Mouse (Mus musculus) liver, embryonic 14.5 days (tissue): ENCODE data around the gene Elmsan1. TPM values are rescaled to one million over a fixed set of nuclear protein-coding genes. Genes with fewer than 3 reads are reported as not detected.
A peak's percentile ranks its signal among the peaks of the same experiment; 100 is the strongest.

Source experiments
- ATAC-seq: fragments of 200-750 bp; cut with Nextera tagmentation; 2 replicates; pipeline ENCODE4 v1.8.0; 2017; ENCODE audit warnings: moderate number of reproducible peaks, mild to moderate bottlenecking, moderate library complexity; ENCODE audit not compliant: insufficient read depth
- DNase-seq, 3 experiments: peaks; one replicate each; pipeline ENCODE4 v3.0.0-alpha.2; 2012 to 2013; ENCODE audit warnings: low read depth in 3 of 3, low spot score in 3 of 3
- H3K27ac ChIP-seq: fragments of 300-500 bp; sonication (generic); 2 replicates; pipeline ENCODE4 v1.5.1; 2014; ENCODE audit warnings: moderate library complexity, mild to moderate bottlenecking, control low read depth, inconsistent platforms
- H3K27me3 ChIP-seq: fragments of 300-500 bp; sonication (generic); 2 replicates; pipeline ENCODE4 v1.6.1; 2014; ENCODE audit warnings: mild to moderate bottlenecking, low read length, moderate library complexity; ENCODE audit not compliant: control insufficient read depth, insufficient read depth
- H3K36me3 ChIP-seq: fragments of 300-500 bp; sonication (generic); replicated peaks from 2 replicates; pipeline ENCODE4 v1.6.1; 2014; ENCODE audit warnings: low read depth; ENCODE audit not compliant: control insufficient read depth, insufficient read depth
- H3K4me1 ChIP-seq, 2 experiments: fragments of 200-500 bp in 1 of 2; fragments of 300-500 bp in 1 of 2; sonication (generic) in 1 of 2; replicated peaks; 2 replicates each; pipeline ENCODE4 v1.6.1; 2012 to 2014; ENCODE audit warnings: antibody characterized with exemption in 1 of 2, inconsistent platforms in 1 of 2, low read length in 1 of 2; ENCODE audit not compliant: control insufficient read depth in 2 of 2, insufficient read depth in 2 of 2
- H3K4me2 ChIP-seq: fragments of 300-500 bp; sonication (generic); 2 replicates; pipeline ENCODE4 v1.6.1; 2014; ENCODE audit warnings: low read depth, mild to moderate bottlenecking, control low read depth, moderate library complexity
- H3K4me3 ChIP-seq, 2 experiments: fragments of 200-500 bp in 1 of 2; fragments of 300-500 bp in 1 of 2; sonication (generic) in 1 of 2; 2 replicates each; pipeline ENCODE4 v1.5.1; 2012 to 2014; ENCODE audit warnings: low read depth in 2 of 2, low read length in 2 of 2, mild to moderate bottlenecking in 2 of 2, control low read depth in 1 of 2, inconsistent platforms in 1 of 2, moderate library complexity in 1 of 2; ENCODE audit not compliant: insufficient read depth in 1 of 2
- H3K9ac ChIP-seq: fragments of 300-500 bp; sonication (generic); replicated peaks from 2 replicates; pipeline ENCODE4 v1.6.1; 2014; ENCODE audit warnings: mild to moderate bottlenecking, control low read depth, moderate library complexity
- H3K9me3 ChIP-seq: fragments of 300-500 bp; sonication (generic); 2 replicates; pipeline ENCODE4 v1.6.1; 2016; ENCODE audit warnings: low read length, mixed read lengths; ENCODE audit not compliant: control insufficient read depth
- CTCF ChIP-seq: IDR thresholded peaks from 2 replicates; pipeline ENCODE4 v1.5.1; 2016; ENCODE audit warnings: antibody characterized with exemption, low read depth, control low read depth
- EP300 ChIP-seq: IDR thresholded peaks from 2 replicates; pipeline ENCODE4 v1.6.1; 2016; ENCODE audit warnings: antibody characterized with exemption, low read depth
- WGBS: fragments of 180-500 bp; shearing (Covaris S2); extraction: QIAGEN DNeasy Blood & Tissue Kit; methylation state at CpG from one replicate; pipeline ENCODE4 v1.1.7; 2014; ENCODE audit not compliant: insufficient replicate concordance; 5-methylcytosine and 5-hydroxymethylcytosine counted together
- polyA plus RNA-seq, 2 experiments: library from polyadenylated mRNA; depleted of rRNA in 1 of 2; stranded (reverse) in 1 of 2; unstranded in 1 of 2; fragments of >200 nt; fragmentation: Nextera tagmentation in 1 of 2; extraction: Ambion mirVana in 1 of 2; gene quantifications; 2 replicates each; pipeline versions ENCODE4 v1.2.1 to v1.2.3; 2012 to 2014

The Elmsan1 gene
- polyA plus RNA-seq, 2 experiments: 4.3 to 4.5 TPM

DNA sequence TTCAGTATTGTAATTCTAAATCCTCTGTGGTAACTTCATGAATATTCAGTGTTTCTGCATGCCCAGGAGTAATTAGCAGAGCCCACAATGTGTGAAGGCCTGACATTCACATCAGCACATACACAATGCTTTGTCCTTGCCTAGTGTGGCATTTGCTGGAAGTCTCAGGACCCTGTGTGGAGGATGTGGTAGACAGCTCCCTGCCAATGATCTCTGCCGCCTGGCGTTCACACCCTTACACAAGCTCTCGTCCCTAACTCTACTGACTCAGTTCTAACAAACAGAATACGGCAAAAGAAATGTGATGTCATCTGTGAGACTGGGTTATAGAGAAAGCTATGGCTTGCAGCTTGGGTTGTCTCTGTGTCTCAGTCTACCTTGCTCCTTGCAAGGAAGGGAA lies 1.8 kb upstream of the Elmsan1 start:
- DNase-seq: no peak
- TF ChIP-seq CTCF (no peak), EP300 (no peak)
- Histone ChIP-seq H3K27me3 (no peaks in the 10 kb centered on the region), H3K4me1 (peaks cover 24 to 33% of the 10 kb centered on the region in 2 experiments), H3K4me2 (no peak overlapping the region), H3K9me3 (no peaks in the 10 kb centered on the region), H3K9ac (no peak overlapping the region), H3K36me3 (no peaks in the 10 kb centered on the region), H3K4me3 (no peak overlapping the region), H3K27ac (no peak overlapping the region)
- no peak for ATAC-seq
- 66% methylated on average over 4 of the region's 4 CpGs for WGBS

DNA sequence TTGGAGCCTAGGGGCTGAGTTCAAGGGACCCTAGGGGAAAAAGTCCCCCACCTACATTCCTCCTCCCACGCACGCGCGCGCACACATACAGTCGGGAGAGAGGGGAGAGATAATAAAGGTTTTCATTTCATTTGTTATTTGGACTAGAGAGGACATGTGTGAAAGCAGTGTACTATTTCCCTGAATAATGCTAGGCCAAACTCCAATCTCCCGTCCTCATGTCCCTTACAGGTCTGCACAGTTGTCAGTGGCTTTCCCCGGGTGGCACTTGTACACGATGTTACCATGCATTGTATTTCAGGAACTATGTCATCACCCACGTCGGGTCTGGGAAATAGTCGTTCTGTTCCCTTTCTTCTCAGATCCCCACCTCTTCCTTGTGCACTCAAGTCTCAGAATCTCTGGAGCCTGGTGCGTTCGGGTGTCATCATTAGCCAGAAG lies 460 bp upstream of the Elmsan1 start:
- DNase-seq (no peak), ATAC-seq (peak; percentile 22; the same call in 1 of the 2 replicates)
- H3K9ac ChIP-seq: peak overlapping the region; percentile 98
- peak overlapping the region; percentile 94 for H3K4me2 ChIP-seq
- no peaks in the 10 kb centered on the region for H3K9me3 ChIP-seq
- H3K36me3 ChIP-seq: no peaks in the 10 kb centered on the region
- peaks cover 27 to 38% of the 10 kb centered on the region in 2 experiments for H3K4me1 ChIP-seq
- 10% methylated on average over 14 of the region's 14 CpGs for WGBS
- H3K27ac ChIP-seq: peak overlapping the region; percentile 76; the same call in 1 of the 2 replicates
- H3K27me3 ChIP-seq: no peaks in the 10 kb centered on the region
- TF ChIP-seq CTCF (no peak), EP300 (no peak)
- peak overlapping the region; percentile 80 to 93 for H3K4me3 ChIP-seq

DNA sequence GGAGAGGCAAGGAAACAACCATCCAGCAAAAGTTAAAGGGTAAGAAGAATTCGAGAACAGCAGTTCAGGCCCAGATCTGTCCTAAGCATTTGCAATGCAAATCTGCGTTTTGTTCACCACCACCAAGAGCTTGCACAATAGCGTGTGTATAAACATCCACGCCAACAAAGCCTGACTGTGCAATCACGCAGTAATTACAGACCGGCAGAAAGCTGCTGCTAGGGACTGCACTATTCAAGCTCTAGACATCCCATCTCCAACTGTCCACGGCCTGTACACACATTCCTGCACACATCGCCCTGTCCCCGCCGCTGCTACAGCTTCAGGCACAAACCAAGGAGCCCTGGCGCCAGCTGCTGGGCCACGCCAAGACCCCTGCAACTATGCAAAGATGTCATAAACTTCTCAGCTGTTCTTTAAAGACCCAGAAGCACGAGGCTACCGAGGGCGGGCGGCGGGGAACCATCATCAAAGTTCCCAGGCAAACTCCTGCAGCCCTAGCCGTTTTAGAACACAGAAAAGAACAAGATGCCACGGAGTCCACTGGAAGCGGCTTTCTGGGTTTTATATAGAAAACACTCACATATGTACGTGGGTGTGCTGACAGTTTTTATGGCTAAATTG lies 1.1 kb downstream of the Elmsan1 start:
- no peaks in the 10 kb centered on the region for H3K27me3 ChIP-seq
- H3K4me2 ChIP-seq: peak overlapping the region; percentile 94
- no peak for DNase-seq
- 6% methylated on average over 21 of the region's 21 CpGs for WGBS
- H3K27ac ChIP-seq: peak overlapping the region; percentile 76
- no peaks in the 10 kb centered on the region for H3K36me3 ChIP-seq
- H3K9me3 ChIP-seq: no peaks in the 10 kb centered on the region
- no peak for ATAC-seq
- peak overlapping the region; percentile 80 to 93 for H3K4me3 ChIP-seq
- TF ChIP-seq EP300: no peak
- no peak for TF ChIP-seq CTCF
- H3K9ac ChIP-seq: peak overlapping the region; percentile 98
- peaks cover 27 to 42% of the 10 kb centered on the region in 2 experiments for H3K4me1 ChIP-seq

DNA sequence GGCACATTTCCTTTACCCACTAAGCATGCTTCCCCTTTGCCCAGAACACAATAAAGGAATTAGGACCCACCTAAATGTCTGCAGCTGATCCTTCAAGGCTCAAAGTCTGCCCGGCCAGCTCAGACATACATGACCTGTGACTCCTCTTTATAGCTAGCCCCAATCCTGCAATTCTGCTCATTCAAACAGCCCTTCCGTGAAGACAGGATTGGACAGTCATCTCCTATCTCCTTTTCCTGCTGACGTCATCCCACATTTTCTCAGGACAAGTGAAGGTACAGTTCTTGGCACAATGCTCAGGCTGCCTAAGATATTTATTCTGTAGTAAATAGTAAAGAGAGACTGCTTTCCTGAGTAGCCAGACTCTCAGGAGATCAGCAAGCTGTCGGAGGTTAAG lies 1.6 kb downstream of the Elmsan1 start:
- Histone ChIP-seq H3K27me3 (no peaks in the 10 kb centered on the region), H3K27ac (peak overlapping the region; percentile 76), H3K36me3 (no peaks in the 10 kb centered on the region), H3K9ac (peak overlapping the region; percentile 98), H3K4me2 (peak overlapping the region; percentile 94), H3K4me1 (peaks cover 27 to 40% of the 10 kb centered on the region in 2 experiments), H3K4me3 (peak overlapping the region; percentile 80 to 93), H3K9me3 (no peaks in the 10 kb centered on the region)
- no peak for ATAC-seq
- DNase-seq: no peak
- TF ChIP-seq CTCF: no peak
- TF ChIP-seq EP300: no peak
- WGBS: 52% methylated on average over 4 of the region's 4 CpGs

DNA sequence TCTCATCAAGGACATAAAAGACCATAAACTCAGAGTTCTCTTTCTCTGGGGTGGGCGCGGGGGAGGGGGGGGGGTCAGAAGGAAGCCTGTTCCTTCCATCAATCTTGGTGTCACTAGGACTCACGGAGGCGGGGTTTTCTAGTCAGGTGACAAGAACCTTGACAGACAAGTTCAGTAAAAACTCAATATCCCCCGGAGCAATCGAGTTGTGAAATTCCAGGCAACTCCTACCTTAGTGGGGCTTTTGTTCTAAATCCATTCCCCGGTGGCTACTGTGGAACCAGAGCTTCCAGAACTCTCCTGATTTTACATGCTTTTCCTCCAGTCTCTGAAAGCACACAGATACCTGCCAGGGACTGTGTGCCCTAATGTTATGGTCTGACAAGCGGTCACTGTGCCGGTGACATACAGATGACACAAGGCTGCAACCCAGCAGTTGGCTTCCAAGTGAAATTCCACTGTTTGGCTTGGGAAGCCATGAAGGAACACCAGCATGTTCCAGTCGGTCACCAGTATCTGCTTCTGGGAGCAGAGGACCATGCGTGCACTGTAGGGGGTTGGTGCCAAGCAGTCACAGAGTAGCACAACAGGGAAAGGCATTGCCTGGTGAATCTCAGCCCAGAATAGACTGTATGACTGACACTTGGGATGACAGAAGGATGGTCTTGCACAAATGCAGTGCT lies 2.8 kb downstream of the Elmsan1 start:
- H3K36me3 ChIP-seq: no peaks in the 10 kb centered on the region
- no peak overlapping the region for H3K4me3 ChIP-seq
- H3K4me1 ChIP-seq: peaks cover 24 to 40% of the 10 kb centered on the region in 2 experiments
- no peak overlapping the region for H3K4me2 ChIP-seq
- DNase-seq (no peak), ATAC-seq (no peak)
- TF ChIP-seq EP300 (no peak), CTCF (no peak)
- no peak overlapping the region for H3K9ac ChIP-seq
- H3K9me3 ChIP-seq: no peaks in the 10 kb centered on the region
- 75% methylated on average over 11 of the region's 11 CpGs for WGBS
- H3K27me3 ChIP-seq: no peaks in the 10 kb centered on the region
- no peak overlapping the region for H3K27ac ChIP-seq
